Mouse (Mus musculus) spleen, postnatal 4 days (tissue): Measurements from ENCODE around the gene Wbp4.
"Not testable (repeated sequence)": the region's sequence is repeated elsewhere in the genome, so short reads cannot be mapped to it uniquely, and the experiment has no call there.

Source experiments
- DNase-seq, 2 experiments: peaks; one replicate each; pipeline ENCODE4 v3.0.0; 2022; ENCODE audit warnings: low spot score in 2 of 2

Gene Wbp4

DNA sequence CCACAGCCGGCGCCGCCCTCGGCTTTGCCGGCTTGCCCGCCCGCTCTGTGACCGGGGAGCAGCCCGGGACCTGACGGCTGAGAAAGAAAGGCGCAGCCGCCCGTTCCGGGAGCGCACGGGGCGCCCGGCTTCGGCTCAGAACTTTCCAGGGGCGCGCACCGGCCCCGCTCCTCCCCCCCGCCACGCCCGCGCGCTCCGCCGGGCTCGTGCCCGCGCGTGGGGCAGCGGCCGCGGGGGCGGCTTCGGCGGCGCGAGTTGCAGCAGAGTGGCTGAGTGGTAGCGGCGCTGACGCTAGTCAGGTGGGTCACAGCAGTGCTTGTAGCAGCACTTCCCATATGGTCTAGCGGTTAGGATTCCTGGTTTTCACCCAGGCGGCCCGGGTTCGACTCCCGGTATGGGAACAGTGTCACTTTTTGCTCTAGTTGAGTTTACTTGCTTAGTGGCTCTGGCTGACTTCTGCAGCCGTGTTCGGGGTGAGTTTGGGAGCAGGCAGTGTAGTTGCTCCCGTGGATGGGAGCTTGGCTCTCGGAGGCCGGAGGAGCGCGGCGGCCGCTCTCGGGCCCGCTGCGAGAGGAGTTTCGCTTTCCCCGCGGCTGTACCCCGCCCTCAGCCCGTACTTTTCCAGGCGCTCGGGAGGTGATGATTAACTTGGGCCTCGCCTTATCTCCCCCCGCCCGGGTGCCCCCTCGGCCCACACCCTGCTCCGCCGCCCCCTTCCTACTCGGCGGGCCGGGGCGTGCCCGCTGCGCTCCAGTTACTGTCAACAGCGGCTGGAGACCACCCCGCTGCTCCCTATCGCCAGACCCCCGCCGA is at the start of gene Wbp4:
Gene Wbp4 (minus strand): TSS at position 182 of the 813 bp plus-strand sequence.
- peak; percentile 93 to 97 for DNase-seq

DNA sequence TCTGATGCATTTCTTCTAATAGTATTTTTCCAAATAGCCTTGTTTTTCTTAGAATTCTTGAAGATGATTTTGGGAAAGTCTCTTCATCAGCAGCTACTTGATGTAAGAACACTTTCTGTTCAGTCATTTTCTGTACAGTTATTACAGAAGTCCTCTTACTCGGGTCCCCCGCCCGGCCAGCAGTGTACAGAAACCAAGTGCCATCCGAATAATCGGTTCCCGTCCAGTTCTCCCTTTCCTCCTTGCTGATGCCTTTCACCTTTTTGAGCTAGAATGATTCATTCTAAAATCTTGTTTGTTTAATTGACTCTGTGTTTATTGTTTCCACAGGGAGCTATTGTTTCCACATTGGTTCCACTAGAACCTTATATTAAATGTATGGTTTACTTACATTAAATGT is 49.4 kb upstream of the Wbp4 start:
- DNase-seq: peak in 1 of 2 experiments; percentile 58

DNA sequence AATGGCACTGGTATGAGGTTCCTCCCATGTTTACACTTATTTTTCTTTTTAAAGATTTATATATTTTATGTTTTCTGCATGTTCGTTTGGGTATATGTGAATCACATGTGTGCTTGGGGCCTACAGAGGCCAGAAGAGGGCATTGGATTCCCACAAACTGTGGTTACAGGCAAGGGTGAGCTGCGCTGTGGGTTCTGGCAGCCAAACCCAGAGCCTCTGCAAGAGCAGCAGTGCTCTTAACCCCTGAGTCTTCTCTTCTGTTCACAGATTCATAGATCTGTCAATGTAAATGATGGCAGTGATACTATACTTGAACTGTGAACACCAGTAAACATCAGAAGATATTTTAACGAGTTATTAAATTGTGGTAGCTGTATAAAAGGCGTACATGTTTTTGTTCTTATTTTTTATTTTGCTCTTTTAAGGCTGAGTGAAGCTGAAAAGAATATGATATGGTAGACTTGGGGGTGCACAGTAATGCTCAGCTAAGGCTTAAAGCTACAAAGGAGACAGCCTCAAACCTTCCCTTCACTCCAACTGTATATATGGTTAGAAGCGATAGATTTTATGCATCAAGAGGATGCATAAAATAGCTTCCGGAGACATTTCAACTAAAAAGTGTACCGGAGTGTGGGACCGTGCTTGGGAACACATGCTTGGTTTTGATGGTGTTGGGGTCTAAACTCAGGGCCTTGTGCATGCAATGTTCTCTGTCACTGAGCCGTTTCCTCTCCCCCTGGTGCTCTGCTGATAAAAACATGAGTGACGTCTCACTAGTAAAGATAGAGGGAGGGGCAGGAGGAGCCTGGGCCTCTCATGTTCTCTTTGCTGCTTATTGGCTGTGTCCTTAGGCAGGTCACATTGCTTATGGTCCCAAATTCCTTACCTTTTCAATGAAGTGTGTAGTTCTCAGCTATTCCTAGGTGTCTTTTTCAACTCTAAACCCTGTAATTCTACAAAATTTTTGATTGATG is 48.5 kb upstream of the Wbp4 start:
- peak; percentile 46 to 67 for DNase-seq

DNA sequence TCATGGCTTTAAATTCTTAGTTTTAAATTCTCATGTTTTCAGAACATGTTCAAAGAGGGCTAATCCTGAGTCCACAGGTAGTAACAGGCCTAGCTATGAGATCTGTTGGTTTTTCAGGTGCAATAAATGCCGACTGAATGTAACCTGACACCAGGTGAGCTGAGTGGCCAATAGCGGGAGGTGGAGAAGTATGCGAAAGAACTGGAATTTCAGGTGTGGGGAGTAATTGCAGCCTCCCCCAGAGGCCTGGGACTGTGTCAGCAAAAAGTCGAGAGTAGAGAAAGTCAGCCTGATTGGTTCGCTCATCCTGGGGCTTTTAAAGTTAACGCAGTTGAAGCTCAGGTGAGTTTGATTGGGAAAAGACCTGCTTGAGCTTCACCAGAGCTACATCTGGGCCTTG is 46.4 kb upstream of the Wbp4 start:
- peak in 1 of 2 experiments; percentile 58 for DNase-seq

DNA sequence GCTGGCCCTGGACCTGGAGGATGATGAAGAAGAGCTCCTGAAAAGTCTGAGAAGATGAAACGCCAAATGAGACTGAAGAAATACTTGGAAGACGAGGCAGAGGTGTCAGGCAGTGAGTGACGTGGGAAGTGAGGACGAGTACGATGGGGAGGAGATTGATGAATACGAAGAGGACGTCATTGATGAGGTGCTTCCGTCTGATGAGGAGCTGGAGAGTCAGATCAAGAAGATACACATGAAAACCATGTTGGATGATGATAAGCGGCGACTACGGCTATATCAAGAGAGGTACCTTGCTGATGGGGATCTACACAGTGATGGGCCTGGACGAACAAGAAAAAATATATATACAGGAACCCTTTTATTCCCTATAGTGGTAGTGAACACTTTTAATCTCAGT is 44.8 kb upstream of the Wbp4 start:
- not testable (repeated sequence) for DNase-seq

DNA sequence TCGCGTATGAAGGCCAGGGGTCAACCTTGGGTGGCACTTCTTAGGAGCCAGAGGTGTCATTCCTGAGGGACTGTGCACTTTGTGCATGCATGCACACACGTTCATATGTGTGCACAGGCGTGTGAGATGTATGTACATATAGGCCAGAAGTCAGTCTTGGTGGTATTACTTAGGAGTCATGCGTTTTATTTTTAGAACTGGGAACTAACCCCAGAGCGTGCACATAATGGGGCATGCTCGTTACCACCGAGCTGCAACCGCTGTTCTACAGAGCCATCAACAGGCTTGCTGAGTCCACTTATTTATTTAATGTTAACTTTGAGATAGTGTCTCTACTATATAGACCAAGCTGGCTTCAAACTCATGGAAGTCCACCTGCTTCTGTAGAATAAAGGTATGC is 41.1 kb upstream of the Wbp4 start:
- no peak for DNase-seq

DNA sequence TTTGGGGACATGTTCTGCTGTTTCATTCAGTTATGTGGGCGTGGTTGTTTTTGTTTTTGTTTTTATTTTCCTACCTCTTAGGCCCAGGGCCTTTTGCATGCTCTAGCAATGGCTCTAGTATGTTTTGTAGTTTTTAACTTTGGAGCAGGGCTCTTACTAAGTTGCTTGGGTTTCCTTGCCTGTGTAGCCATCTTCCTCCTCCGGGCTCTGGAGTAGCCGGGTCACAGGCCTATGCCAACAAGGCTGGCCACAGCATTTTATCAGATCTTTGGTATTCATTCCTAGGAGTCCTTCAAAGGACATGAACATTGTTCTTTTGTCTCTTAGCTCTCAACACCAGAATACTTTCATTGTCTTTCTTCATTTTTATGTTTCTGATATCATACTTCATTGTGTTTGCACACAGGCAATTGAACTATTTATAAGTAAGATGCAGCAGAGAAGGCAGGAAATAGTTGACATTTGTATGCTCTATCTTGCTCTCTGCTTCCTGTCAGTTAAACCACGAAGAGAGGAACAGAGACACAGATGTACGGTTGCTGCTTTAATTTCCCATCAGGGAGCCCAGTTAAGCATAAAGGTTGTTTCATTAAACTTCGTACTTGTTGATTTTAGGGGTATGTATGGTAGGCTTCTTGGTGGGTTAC is 40.3 kb upstream of the Wbp4 start:
- DNase-seq: no peak

DNA sequence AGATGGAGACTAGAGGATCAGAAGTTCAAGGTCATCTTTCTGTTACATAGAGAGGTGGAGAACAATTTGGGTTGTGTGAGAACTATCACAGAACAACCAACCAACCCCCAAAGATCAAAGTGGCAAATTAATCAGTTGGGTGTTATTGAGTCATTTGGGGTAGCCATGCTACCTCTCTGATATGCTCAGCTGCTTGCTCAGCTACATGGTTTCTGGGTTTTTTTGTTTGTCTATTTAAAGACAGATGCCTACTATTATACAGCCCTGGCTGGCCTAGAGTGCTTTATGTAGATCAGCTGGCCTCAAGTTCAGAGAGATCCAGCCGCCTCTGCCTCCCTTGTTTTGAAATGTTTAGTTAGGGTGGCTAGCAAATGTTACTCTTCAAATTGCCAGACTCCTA is 39.7 kb upstream of the Wbp4 start:
- DNase-seq: no peak

DNA sequence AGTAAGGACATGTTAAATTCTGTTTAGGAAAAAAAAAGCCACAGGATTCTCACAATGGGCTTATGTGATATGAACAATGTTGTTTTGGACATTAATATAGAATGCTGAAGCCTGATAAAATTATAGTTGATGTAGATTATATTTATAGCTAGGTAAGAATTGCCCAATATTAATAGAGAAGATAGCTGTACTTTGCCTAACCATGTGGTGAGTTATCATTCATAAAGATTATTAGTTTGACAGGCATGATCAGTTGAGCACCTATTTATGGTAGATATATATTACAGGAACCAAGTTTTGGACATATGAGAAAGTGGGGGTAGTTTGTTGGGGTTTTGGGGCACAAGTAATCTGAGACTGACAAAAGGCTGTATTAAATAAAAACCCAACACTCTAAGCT is 39.3 kb upstream of the Wbp4 start:
- no peak for DNase-seq

DNA sequence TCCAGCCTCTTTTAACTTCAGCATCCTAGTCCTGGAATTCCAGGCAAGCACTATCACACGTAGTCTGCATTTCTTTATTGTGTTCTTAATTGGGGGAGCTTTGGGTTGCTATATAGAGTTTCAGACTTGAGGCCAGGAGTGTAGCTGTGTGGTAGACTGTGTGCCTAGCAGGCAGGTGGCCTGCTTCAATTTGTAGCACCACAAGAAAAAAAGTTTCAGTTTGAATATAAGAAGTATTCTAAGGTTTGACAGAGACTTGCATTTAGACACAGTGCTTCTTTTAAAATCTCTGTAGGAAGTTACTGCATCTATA is 38.3 kb upstream of the Wbp4 start:
- DNase-seq: no peak

DNA sequence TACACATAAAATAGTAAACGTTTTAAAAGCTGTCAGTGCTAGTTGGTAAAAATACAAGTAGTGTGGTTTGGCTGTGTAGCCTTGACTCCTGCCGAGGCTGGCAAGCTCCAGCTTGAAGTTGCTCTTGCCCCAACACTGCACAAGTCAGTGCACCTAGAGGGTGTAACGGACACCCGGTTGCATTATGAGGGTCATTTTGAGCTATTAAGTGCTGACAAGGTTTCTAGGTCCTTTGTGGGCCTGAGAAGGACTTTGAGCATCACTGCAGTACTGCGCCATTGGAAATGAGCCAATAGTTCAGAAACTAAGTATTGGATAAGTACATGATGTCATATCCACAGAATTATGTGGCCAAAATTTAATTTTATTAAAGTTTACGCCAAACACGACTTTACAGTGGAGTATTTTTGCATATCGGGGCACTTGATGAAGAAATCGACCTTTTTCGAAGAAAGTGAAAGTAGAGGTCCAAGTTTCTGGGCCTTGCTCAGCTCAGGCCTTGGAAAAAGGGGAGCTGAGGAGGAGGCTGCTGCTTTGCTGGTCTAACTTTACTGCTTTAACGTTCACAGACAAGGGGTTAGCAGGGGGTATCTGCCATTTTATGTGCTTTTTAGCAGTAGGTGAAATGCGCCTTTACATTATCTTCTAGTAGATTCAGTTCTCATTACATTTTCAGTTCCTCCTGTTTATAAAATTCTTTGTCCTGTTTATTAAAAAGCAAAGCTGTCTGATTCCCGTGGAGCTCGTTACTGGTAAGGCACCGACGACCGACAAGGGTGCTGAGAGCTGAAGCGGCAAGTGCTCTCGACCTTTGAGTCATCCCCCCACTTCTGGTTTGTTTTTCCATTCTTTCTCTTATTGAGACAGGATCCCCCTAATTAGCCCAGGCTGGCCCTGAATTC is 37.7 kb upstream of the Wbp4 start:
- peak in 1 of 2 experiments; percentile 67 for DNase-seq

DNA sequence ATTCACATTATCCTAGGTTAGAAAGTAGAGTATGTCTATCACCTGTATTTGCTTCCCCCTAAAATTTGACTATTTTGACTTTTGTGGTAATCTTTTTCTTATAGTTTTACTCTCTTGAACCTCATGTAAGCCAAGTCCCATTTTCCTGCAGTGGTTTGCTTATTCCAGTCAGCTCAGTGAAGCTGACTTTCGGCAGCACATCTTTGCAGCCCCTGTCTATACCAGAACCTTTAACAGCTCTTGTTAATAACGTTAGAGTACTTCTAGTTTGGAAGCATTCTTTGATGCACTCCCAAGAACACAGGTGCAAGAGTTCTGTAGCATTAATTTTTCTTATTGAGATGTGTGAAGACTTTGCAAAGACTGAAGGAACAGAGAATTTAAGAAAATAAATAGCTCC is 36.8 kb upstream of the Wbp4 start:
- DNase-seq: no peak

DNA sequence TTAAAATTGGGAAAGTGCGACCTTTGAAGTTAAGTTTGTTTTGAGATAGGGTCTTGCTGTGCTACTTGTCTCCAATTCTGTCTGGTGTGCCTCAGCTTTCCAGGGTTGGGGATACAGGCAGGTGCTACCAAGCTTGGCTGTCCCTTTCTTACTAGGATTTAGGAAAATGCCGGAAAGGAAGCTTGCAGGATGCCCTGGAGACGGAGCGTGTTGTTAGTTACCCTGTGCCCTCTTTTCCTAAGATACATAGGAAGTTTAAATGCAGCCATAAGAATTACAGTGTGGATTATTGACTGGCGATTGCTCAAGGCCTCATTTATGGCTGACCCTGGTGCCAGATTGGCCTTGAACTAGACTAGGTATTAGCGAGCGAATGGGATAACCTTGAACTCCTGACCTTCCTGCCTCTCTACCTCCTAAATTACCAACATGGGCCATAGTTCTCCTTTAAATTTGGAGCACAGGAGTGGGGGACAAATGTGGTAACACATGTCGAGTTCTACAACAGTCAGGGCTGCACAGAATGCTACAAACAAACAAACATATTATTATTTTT is 35.9 kb upstream of the Wbp4 start:
- no peak for DNase-seq

DNA sequence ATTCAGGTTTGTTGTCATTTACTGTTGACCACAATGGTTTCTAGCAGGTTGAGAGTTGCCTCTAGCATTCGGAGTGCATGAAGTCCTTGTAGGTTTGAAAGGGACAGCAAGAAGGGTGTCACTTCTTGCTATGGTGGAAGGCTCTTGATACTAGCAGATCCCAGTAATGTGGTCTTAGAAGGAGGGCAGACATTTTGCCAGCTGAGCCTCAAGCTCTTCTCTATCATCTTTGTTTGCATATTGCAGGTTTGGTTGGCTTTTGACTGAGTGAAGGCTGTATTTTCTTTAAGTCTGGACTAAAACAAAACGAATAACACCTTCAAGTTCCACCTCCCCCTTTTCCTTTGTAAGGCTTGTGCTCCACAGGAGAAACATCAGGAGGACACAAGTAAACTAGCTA is 35.4 kb upstream of the Wbp4 start:
- DNase-seq: no peak

DNA sequence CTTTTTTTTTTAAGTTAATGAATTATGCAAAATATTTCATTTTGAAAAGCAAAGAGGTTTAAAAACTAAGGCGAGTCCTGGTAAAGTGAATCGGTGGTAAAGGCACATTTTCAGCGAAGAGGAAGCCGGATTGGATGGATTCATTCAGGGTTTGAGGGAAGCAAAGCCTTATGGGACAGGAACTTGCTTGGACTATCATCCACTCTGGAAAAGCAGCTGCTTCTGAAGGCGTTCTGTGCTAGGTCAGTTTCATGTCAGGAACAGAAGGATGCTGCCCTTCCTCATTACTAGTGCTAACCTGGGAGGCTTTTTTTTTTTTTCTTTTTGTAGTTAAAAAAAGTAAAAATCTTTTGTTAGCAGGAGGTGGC is 34.9 kb upstream of the Wbp4 start:
- no peak for DNase-seq

DNA sequence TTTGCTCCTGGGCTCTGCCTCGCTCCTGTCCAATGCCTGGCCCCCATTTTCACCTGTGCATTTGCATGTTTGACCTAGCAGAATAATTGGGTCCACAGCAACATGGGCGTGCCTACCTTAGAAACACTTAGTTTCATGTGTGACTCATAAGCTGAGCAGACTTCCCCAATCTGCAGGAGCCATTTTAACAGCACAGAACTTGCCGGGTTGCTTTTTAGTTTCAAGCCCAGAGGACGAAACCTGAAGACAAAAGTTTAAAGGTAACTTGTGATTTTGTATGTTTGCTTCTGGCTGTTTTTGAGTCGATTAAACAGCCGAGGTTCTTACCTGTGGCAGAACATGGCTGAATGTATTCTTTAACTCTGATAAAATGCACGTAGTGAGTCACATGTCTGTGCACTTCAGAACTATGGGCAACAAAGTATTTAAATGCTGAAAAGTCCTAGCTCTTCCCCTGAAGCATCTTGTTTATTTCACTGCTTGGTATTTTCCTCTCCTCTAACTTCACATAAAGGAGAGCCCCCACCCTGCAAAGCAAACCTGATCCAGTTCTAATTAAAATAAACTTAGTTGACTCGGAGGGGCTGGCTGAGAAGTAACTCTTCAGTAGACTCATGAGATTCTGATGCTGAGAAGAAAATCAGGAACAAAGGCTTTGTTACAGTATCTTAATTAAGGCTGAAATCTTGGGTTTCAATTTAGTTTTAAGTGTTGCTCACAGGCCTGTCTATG is 34.4 kb upstream of the Wbp4 start:
- peak; percentile 60 to 73 for DNase-seq

DNA sequence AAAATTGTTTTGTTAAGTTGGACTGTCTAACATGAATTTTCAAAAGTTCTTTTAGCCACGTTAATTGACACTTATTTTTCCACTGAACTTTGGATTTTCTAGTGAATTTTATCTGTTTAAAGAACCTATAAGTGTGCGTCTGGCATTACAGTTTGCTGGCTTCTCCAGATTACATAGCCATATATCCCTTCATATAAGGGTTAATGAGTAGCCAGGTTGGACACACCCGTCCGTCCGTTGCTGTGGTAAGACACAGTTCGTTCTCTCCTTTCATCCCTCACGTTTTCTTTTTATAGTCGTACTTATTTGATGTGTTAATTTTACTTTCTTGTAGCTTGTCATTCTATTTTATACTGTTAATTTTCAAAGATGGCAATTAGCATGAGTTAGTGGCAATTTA is 33.8 kb upstream of the Wbp4 start:
- no peak for DNase-seq

DNA sequence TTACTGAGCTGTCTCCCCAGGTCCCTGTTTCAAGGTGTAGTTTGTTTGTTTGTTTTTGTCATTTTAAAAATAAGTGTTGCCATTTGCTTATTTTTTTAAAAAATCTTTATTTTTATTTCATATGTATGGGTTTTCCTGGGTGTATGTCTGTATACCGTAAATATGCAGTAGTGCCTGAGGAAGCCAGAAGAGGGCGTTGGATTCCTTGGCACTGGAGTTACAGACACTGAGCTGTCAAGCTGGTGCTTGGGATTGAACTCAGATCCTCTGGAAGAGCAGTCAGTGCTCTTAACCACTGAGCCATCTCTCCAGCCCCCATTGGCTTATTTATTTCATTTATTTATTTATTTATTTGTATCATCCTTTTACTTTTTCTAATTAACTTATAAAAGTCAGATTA is 32.6 kb upstream of the Wbp4 start:
- DNase-seq: no peak

DNA sequence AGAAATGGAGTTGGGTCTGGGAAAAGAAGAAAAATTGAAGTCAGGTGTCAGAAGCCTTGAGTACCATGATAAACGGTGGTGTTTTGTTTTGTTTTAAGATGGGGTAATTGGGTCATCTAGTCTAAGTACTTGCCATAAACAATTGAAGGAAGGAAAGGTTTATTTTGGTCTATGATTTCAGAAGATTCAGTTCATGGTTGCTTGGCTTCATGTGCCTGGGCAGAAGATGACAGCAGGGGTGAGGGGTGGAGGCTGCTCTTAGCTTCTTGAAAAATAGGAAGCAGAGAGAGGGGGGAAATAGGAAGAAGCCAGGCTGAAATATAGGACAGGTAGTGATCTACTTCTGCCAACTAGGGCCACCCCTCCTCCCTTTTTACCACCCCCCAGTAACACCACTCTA is 30.2 kb upstream of the Wbp4 start:
- DNase-seq: no peak

DNA sequence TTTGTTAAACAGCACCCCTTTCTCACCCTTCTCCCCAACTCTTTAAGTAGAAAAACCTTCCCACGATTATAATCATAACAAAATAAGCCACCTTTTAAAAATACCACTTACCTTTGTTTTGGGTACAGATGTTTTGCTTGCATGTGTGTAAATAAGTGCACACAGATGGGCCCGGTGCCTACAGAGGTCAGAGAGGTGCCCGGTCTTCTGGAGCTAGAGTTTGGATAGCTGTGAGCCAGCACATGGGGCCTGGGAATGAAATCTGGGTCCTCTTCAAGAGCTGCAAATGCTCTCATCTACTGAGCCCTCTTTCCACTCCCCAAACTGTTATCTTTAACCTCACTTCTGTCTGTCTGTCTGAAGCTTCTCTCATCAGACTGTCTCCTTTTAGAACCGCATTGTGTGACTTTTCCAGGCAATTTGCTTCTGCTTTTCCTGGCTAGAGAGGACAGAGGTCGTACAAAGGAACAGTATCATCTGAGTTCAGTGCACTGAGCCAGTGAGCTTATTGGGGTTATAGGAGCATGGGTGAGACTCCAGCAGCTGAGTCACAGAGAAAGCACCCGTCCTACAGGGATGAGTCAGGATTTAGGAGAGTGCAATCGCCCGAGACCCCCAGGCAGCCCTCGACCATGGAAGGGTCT is 27.5 kb upstream of the Wbp4 start:
- no peak for DNase-seq
